Mouse (Mus musculus) midbrain, embryonic 14.5 days (tissue): ENCODE data around the gene Rbm10. TPM values are rescaled to one million over a fixed set of nuclear protein-coding genes. Genes with fewer than 3 reads are reported as not detected.

ENCODE experiments used
- ATAC-seq: fragments of 200-750 bp; cut with Nextera tagmentation; 2 replicates; pipeline ENCODE4 v1.8.0; 2017; ENCODE audit warnings: moderate number of reproducible peaks, moderate library complexity; ENCODE audit not compliant: low FRiP score, low TSS enrichment
- DNase-seq: peaks from one replicate; pipeline ENCODE4 v3.0.0-alpha.2; 2015
- H3K27ac ChIP-seq: fragments of 300-500 bp; sonication (generic); replicated peaks from 2 replicates; pipeline ENCODE4 v1.5.1; 2014; ENCODE audit warnings: mild to moderate bottlenecking, low read depth, low read length, moderate library complexity
- H3K27me3 ChIP-seq: fragments of 300-500 bp; sonication (generic); 2 replicates; pipeline ENCODE4 v1.6.1; 2014; ENCODE audit warnings: low read length, control low read depth, mixed read lengths; ENCODE audit not compliant: control insufficient read depth, insufficient read depth
- H3K36me3 ChIP-seq: fragments of 300-500 bp; sonication (generic); 2 replicates; pipeline ENCODE4 v1.6.1; 2014; ENCODE audit warnings: low read length, control low read depth; ENCODE audit not compliant: control insufficient read depth, insufficient read depth
- H3K4me1 ChIP-seq: fragments of 300-500 bp; sonication (generic); 2 replicates; pipeline ENCODE4 v1.6.1; 2014; ENCODE audit warnings: mild to moderate bottlenecking, antibody characterized with exemption, low read length, control low read depth; ENCODE audit not compliant: control insufficient read depth, insufficient read depth
- H3K4me2 ChIP-seq: fragments of 300-500 bp; sonication (generic); 2 replicates; pipeline ENCODE4 v1.6.1; 2014; ENCODE audit warnings: mild to moderate bottlenecking, low read length, moderate library complexity
- H3K4me3 ChIP-seq: fragments of 300-500 bp; sonication (generic); replicated peaks from 2 replicates; pipeline ENCODE4 v1.5.1; 2014; ENCODE audit warnings: low read depth, low read length
- H3K9ac ChIP-seq: fragments of 300-500 bp; sonication (generic); replicated peaks from 2 replicates; pipeline ENCODE4 v1.6.1; 2014; ENCODE audit warnings: mild to moderate bottlenecking, low read length, moderate library complexity
- H3K9me3 ChIP-seq: fragments of 300-500 bp; sonication (generic); 2 replicates; pipeline ENCODE4 v1.6.1; 2016; ENCODE audit warnings: low read length, control low read depth, mixed read lengths; ENCODE audit not compliant: control insufficient read depth
- WGBS: fragments of 180-500 bp; shearing (Covaris S2); extraction: QIAGEN DNeasy Blood & Tissue Kit; methylation state at CpG from one replicate; pipeline ENCODE4 v1.1.7; 2014; 5-methylcytosine and 5-hydroxymethylcytosine counted together
- polyA plus RNA-seq: library from polyadenylated mRNA; unstranded; fragments of >200 nt; fragmentation: Nextera tagmentation; extraction: Ambion mirVana; gene quantifications from 2 replicates; pipeline ENCODE4 v1.2.1, GENCODE M21; 2014

Gene Rbm10
- polyA plus RNA-seq = 54.8 and 57.0 TPM in 2 replicates

DNA sequence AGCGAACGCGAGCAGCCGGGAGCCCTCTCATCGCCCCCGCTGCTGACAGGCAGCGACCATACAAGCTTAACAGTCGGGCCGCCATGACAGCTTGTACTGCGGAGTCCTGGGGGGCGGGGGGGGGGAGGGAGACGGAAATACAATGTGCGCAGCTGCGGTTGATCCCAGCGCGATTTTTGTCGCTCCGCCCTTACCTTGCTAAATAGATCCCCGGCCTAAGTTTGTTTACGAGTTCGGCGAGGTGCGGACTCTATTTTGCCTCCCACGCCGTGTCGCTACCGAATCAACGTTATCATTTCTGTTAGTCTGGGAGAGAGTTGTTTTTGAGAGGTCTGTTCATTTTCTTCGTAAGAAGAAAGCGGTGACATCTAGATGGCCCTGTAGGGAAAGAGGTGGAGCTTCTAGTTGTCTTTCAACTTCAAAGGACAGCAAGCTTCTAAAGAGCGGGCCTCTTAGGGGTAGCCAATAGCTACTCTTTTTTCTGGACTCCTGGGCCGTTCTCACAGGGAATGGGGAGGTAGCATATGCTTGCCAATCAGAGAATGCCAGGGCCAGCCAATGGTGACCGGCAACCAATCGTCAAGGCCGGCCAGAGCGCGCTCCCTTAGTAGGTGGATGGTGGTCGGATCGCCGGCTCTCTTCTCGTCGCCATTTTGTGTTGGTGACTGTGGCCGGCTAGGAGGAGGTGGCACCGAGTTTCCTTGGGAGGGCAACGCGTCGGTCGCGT lies at the start of gene Rbm10, which contains the start of gene Ndufb11:
Gene Rbm10, plus strand, starts transcription at position 328 of the 727 bp plus-strand sequence.
Gene Ndufb11, minus strand, starts transcription at position 444 of the 727 bp plus-strand sequence.
- Histone ChIP-seq H3K9ac (peak within 1 kb of the TSS; percentile 58), H3K4me2 (peak within 1 kb of the TSS; percentile 61), H3K9me3 (no peaks in the 10 kb centered on the region), H3K27ac (peak within 1 kb of the TSS; percentile 86), H3K27me3 (no peaks in the 10 kb centered on the region), H3K36me3 (0 out of 2 replicates have a peak, but pooled peaks cover 10% of the 10 kb centered on the region), H3K4me3 (peak within 1 kb of the TSS; percentile 55), H3K4me1 (peaks cover 14% of the 10 kb centered on the region)
- ATAC-seq (peak; percentile 96), DNase-seq (peak; percentile 84)
- WGBS = 23% methylated on average over 49 of the region's 49 CpGs

DNA sequence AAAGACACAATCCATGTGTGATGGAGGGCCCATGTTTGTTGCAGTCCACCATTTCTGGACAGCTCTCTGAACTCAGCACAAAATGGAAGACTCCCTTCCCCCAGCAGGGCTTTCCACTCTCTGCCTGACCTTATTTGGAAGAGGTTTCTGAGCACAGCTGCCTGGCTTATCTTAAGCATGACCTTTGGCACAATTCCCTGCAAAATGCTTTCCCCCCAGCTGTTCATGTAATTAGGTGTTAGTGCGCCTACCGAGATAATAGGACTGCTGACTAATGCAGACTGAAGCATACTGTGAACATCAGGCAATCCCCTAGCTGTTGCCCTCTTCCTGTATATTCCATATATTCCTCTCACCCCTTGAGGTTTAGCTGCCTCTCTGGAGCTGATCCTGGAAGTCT lies 46.3 kb upstream of the Rbm10 start:
- Histone ChIP-seq H3K36me3 (no peaks in the 10 kb centered on the region), H3K4me2 (no peak overlapping the region), H3K27ac (no peak overlapping the region), H3K4me3 (no peak overlapping the region), H3K9me3 (no peaks in the 10 kb centered on the region), H3K9ac (no peak overlapping the region), H3K4me1 (no peaks in the 10 kb centered on the region), H3K27me3 (no peaks in the 10 kb centered on the region)
- WGBS = 75% methylated on average over 2 of the region's 2 CpGs
- no peak for ATAC-seq
- DNase-seq = peak; percentile 4

DNA sequence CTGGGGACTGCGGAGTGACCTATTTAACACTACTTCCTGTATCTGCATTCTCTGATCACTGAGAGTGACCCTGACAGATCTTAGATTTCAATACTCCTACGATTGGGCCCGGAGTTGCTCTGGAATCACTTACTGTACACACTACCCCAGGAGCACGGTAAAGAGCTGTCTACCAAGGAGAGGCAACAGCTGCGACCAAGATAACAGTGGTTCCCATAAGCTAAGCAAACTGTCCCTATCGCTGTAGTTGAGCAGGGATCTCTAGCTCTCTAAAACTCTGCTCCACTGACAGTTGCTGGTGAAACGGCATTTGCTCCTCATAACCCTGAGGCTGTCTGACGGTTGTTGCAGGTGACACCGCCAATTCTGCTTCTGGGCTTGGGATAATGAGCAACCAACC lies 44.6 kb upstream of the Rbm10 start:
- WGBS = 91% methylated on average over 9 of the region's 9 CpGs
- H3K36me3 ChIP-seq = no peaks in the 10 kb centered on the region
- no peaks in the 10 kb centered on the region for H3K9me3 ChIP-seq
- no peak for DNase-seq
- H3K27ac ChIP-seq = no peak overlapping the region
- no peak overlapping the region for H3K9ac ChIP-seq
- ATAC-seq = no peak
- no peak overlapping the region for H3K4me2 ChIP-seq
- no peaks in the 10 kb centered on the region for H3K4me1 ChIP-seq
- no peaks in the 10 kb centered on the region for H3K27me3 ChIP-seq
- no peak overlapping the region for H3K4me3 ChIP-seq

DNA sequence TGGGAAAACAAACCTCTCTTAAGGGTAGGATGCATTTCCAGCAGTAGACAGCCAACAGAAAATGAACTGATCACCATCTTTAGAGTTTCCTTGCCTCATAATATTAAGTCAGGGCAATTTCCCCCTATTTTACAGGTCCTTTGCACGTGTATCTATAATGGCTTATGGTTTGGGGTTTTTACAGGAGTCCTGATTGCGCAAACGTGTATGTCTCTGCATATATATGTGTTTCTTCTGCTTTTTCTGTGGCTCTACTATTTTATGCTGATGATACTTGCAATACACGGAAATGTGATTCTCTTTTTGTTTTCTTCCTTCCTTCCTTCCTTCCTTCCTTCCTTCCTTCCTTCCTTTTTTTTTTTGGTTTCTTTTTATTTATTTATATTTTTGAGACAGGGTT lies 43.4 kb upstream of the Rbm10 start:
- Histone ChIP-seq H3K27me3 (no peaks in the 10 kb centered on the region), H3K9me3 (no peaks in the 10 kb centered on the region), H3K4me1 (no peaks in the 10 kb centered on the region), H3K9ac (no peak overlapping the region), H3K27ac (no peak overlapping the region), H3K4me2 (no peak overlapping the region), H3K36me3 (no peaks in the 10 kb centered on the region), H3K4me3 (no peak overlapping the region)
- ATAC-seq (no peak), DNase-seq (no peak)
- whole genome bisulfite sequencing = 84% methylated on average over 4 of the region's 4 CpGs

DNA sequence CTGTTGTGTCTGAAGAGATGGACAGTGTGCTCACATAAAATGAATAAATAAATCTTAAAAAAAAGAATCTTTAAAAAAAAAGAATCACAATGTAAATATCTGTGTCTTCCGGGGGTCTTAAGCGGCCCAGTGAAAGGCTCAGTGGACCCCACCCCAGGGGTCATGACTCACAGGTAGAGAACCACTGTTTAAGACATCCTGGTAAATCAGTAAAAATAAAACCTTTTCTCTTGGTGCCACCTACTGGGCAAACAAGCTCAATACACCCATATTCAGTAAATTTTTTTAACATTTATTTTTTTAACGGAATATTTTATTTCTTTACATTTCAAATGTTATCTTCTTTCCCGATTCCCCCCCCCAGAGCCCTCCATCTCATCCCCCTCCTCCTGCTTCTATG lies 29.3 kb upstream of the Rbm10 start:
- Histone ChIP-seq H3K4me1 (no peaks in the 10 kb centered on the region), H3K9ac (no peak overlapping the region), H3K27ac (no peak overlapping the region), H3K4me2 (no peak overlapping the region), H3K27me3 (no peaks in the 10 kb centered on the region), H3K9me3 (no peaks in the 10 kb centered on the region), H3K4me3 (no peak overlapping the region), H3K36me3 (no peaks in the 10 kb centered on the region)
- ATAC-seq = no peak
- peak; percentile 29 for DNase-seq
- WGBS = 30% methylated on average over 4 of the region's 4 CpGs

- no peak overlapping the region for H3K4me3 ChIP-seq
- no peaks in the 10 kb centered on the region for H3K9me3 ChIP-seq
- DNase-seq (no peak), ATAC-seq (no peak)
- no peaks in the 10 kb centered on the region for H3K4me1 ChIP-seq
- whole genome bisulfite sequencing = 85% methylated on average over 4 of the region's 4 CpGs
- no peaks in the 10 kb centered on the region for H3K27me3 ChIP-seq
- no peak overlapping the region for H3K9ac ChIP-seq
- H3K4me2 ChIP-seq = no peak overlapping the region
- H3K36me3 ChIP-seq = no peaks in the 10 kb centered on the region
- no peak overlapping the region for H3K27ac ChIP-seq
Measured at GRCm38 (mm10) chrX:20608500-20608899, 8.8 kb upstream of the Rbm10 start.

- ATAC-seq (no peak), DNase-seq (no peak)
- WGBS = 24% methylated on average over 17 of the region's 17 CpGs
- H3K9ac ChIP-seq = peak overlapping the region; percentile 58
- no peaks in the 10 kb centered on the region for H3K27me3 ChIP-seq
- H3K36me3 ChIP-seq = 0 out of 2 replicates have a peak, but pooled peaks cover 9% of the 10 kb centered on the region
- peak overlapping the region; percentile 55 for H3K4me3 ChIP-seq
- H3K9me3 ChIP-seq = no peaks in the 10 kb centered on the region
- peaks cover 14% of the 10 kb centered on the region for H3K4me1 ChIP-seq
- peak overlapping the region; percentile 86 for H3K27ac ChIP-seq
- peak overlapping the region; percentile 58 for H3K4me2 ChIP-seq
Measured at GRCm38 (mm10) chrX:20616861-20617175, 485 bp upstream of the Rbm10 start.

GRCm38 (mm10) chrX:20617903-20618399 lies 648 bp downstream of the Rbm10 start:
- no peaks in the 10 kb centered on the region for H3K9me3 ChIP-seq
- H3K4me3 ChIP-seq = peak overlapping the region; percentile 55
- ATAC-seq (peak; percentile 62), DNase-seq (peak; percentile 76)
- H3K4me1 ChIP-seq = peaks cover 14% of the 10 kb centered on the region
- 22% methylated on average over 31 of the region's 31 CpGs for WGBS
- peak overlapping the region; percentile 86 for H3K27ac ChIP-seq
- H3K27me3 ChIP-seq = no peaks in the 10 kb centered on the region
- peak overlapping the region; percentile 52 for H3K9ac ChIP-seq
- peak overlapping the region; percentile 61 for H3K4me2 ChIP-seq
- 0 out of 2 replicates have a peak, but pooled peaks cover 10% of the 10 kb centered on the region for H3K36me3 ChIP-seq

DNA sequence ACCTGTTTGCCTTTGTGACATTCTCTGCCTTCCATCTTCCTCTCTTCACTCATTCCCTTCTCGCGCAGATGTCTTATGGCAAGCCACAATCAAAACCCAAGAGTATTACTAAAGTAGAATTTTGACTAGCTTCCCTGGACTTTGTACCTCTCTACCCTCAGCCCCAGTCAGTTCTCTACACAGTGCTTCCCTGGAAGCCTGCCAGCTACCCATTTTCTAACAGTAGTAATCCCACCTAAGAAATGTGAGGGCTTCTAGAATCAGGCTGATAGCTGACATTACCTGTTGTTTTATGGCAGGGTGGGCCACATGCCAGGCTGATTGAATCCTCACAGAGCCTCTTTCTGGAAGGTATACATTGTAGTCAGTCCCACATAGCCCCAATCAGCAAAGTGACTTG lies 20.8 kb downstream of the Rbm10 start:
- Histone ChIP-seq H3K27me3 (no peaks in the 10 kb centered on the region), H3K4me2 (no peak overlapping the region), H3K27ac (no peak overlapping the region), H3K9me3 (no peaks in the 10 kb centered on the region), H3K9ac (no peak overlapping the region), H3K4me3 (no peak overlapping the region), H3K4me1 (no peaks in the 10 kb centered on the region), H3K36me3 (peaks cover 41% of the 10 kb centered on the region)
- 100% methylated on average over 2 of the region's 2 CpGs for WGBS
- DNase-seq (no peak), ATAC-seq (no peak)
